Mouse (Mus musculus): Measurements from ENCODE around the gene Cacna1a.

Cacna1a gene

DNA sequence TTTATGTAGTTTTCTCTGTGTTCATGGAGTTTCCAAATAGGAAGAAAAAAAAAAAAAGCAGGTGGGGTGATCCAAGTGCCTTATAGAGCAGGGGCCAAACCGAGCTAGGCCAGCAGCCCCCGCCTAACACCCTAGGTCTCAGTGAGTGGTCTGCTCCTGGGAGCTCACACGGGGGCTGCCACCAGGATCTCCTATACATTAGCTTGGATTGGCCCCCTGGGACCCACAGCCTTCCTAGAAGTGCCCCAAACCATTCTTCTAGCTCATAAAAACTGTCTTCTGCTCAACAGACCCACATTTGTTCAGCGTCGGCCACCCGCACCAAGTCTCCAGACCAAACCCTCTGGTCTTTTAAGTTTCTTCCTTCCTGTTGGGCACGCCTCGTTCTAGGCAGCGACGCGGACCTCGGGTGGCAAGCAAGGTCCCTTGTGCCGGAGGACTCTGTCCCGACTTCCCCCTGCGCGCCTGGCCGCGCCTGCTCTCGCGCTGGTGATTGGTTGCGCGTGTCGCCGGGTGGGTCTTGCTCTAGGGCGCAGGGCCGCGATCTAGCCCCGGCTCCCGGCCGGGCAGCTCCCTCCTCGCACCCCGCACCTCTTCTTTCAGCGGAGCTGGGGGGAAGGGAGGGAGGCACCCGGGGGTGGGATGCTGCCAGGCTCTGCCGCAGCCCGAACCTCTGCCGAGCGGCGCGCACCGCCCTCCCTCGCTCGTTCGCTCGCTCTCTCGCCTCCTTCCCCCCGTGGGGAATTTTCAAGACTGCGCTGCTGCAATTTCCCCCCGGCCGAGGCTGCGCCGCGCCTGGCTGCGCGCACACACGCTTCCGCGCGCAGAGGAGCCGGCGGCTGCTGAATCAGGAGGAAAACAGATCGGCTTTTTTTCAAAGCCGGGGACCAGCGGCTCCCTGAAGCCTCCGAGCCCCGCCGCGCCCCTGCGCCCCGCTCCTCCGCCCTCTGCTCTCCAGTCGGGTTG, 25.9 kb downstream of the Cacna1a start:
- peak; percentile 61 for DNase-seq

DNA sequence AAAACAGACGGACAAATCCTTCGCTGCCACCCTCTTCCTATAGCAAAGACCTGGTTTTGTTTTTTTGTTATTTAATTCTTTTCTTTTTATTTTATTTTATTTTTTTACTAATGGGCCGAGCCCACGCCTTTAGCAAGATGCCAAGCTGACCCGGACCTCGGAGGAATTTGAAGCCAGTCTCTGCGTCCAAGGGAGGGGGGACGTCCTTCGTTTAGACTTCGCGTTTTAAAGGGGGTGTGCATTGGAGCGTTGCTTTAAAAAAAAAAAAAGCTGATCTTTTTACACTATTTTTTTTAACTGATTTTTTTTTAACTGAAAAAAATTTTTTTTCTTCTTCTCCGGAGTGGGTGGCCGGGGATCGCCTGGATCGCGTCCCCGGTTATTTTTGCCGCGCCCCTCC, 26.7 kb downstream of the Cacna1a start:
- no peak for DNase-seq

DNA sequence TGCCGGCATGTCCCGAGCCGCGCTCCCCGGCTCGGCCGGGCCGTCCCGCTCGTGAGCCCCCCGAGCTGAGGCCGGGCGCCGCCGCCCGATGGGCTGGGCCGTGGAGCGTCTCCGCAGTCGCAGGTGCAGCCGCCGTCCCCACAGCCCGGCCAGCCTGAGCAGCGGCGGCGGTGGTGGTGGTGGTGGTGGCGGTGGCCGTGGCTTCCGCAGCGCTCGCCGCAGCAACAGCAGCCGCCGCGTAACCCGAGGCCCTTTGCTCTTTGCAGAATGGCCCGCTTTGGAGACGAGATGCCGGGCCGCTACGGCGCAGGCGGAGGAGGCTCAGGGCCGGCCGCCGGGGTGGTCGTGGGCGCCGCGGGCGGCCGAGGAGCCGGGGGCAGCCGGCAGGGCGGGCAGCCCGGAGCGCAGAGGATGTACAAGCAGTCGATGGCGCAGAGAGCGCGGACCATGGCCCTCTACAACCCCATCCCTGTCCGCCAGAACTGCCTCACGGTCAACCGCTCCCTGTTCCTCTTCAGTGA, 27.2 kb downstream of the Cacna1a start:
- DNase-seq = peak; percentile 46

DNA sequence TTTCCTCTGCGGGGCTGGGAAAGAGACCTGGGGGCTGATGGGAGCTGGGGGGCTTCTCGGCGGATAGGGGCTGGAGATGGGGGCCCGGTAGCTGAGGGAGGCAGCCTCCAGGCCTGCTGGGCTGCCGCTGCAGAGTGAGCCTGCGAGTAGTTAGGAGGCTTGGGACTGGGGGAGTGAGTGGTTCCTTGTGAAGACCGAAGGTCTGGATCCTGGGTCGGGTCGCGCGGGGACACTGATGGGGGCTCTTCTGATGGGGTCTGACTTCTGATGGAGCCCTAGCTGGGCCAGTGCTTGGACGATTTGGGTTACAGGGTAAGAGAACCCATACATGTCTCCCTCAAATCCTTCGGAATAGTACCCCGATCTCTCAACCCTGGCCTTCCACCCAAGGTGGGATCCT, 27.8 kb downstream of the Cacna1a start:
- peak; percentile 6 for DNase-seq

DNA sequence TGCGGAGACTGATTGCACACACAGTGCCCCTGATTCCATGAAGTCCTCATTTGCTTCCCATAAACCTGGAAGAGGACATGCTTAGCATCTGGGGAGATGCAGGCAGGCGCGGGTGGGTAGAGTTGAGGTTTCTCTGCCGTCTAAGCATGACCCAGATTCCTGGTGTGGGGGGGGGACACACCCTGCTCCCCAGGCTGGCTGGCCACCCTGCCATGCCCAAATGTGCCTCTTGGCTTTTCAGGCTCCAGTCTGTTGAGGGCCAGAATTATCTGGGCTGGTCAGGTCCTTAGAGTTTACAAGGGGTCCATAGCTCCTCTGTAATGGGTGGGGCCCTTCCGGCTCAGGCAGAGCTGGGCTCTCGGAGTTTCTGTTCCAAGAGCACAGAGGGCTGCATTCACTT, 28.7 kb downstream of the Cacna1a start:
- DNase-seq = no peak

DNA sequence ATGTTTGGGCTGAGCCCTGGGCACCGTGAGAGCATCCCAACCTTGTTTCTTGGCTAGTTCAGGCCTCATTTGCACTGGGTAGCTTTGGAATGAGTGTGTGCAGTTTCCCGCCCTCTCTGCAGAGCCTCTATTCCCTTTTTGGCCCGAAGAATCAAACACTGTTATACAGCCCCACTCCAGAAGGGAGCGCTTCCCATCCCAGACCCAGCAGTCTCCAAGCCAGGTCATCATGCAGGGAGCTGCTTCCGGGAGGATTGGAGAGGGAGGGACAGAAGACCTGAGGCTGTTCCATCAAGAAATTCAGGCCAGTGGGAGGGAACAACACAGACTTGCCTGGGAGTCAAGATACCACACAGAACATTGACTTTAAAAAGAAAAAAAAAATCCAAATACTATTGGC, 29.6 kb downstream of the Cacna1a start:
- DNase-seq = no peak

DNA sequence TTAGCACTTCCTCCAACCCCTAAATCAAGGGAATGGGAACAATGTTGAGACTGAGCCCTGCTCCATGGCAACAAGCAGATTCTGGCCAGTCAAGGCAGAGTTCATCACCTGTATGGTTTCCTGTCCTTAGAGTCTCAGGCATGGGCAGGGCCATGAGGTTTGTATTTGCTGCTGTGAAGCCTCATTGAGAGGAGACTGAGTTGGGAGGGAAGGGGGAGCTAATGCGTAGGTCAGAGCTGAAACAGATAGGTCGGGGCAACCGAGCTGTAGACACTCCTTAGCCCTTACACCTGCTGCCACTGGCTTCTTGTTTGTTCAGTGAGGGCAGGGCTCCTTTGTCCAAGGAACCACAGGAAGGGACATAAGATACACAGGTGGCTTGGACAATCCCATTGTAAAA, 36.2 kb downstream of the Cacna1a start:
- DNase-seq = no peak

DNA sequence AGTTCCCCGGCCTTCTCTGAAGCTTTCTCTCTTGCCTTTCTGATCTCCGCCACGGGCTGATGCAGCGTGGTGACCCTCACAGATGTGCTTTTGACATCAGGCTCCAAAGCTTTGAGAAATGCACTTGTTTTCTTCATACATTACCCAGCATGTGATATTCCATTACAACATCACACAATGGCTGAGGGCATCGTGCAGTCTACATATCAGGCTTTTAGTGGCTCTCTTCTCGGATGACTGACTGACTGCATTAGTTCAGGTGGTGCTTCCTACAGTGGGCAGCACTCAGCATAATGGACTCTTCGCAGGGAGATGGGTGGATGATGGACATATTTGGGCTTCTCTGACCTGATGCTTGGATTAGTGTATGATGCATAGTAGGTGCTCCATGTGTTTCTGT, 37.8 kb downstream of the Cacna1a start:
- DNase-seq = no peak

DNA sequence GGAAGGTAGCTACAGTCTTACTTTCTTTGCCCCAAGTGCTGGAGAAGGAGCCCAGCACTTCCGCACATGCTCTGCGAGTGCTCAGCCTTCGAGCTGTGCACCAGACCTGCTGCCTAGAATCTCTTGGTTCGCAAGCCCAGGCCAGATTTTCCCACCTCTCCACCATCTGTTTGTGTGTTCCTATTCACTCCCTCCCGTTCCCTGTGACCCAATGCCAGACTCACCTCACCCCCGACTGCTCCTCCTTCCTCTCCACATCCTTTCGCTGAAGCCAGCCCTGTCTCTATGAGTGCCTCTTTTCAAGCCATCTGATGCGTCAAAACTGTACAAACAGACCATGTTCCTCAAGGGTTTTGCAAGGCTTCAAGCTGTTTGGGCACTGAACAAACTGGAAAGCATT, 38.3 kb downstream of the Cacna1a start:
- no peak for DNase-seq

DNA sequence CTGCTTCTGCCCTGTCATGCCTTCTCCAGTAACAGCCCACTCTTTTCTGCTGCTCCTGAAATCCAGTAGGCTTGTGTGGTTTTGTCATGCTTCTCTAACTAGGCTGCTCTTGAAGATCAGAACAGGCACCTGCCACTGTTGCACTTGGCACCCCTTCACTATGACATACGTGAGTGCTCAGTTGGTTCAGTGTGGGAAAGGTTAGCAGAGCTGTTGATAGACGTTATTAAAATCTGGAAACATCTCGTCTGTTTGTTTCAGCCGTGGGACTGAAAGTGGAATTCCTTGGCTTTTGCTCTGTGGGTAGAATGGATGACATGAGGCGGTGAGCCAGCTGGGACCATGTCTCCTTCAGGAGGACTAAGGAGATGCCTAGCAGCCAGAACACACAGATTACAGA, 39.8 kb downstream of the Cacna1a start:
- DNase-seq = no peak

DNA sequence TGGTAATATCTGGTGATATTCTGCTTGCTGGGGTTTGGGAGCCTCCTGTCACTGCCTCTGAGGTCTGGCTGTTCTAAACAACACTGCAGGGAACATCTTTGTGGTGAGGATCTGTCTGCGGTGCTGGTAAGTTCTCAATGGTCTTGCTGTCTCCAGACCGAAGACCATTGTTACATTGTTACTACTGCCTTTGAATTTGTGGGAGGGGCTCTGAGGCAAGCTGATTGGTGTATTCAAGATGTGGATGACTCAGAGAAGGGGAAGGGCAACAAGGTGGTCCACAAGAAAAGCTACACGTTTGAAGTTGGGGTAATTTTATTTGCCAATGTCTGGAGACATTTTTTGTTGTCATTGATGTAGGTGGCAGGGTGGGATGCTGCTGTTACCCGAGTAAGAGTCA, 40.8 kb downstream of the Cacna1a start:
- DNase-seq = no peak

DNA sequence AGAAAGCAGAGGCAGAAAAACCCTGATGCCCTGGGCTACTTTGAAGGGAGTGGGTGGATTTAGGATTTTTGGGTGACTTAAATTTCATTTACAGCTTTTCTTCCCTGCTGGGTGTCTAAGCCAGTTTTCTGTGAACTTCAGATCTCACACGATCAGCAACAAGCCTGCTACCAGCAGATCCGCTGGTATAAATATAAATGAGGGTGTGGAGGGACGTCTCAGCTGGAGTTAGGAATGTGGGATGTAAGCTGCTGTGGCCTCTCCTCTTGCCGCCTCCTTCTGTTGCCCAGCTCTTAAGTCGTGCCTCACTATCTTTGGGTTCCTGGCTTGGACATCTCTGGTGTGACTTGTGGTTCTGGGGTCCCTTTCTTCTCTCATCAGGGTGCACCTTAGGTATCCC, 41.3 kb downstream of the Cacna1a start:
- DNase-seq = no peak

DNA sequence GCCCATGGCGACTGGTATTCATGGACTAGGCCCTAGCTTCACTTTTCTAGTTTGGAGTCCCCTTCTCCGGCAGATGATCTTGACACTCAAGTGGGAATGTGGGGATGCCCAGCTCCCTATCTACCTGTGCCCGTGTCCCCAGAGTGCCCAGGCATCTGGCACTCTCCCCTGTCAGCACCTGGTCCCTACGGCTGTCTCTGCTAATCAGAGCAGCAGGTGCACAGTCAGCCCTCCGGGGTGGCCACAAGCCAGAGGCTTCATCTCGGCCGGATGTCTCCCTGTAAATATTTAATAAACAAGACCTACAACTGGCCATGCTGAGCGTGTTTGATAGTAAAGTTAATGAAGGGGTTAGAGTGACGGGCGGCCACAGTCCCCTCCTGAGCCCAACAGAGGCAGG, 47.1 kb downstream of the Cacna1a start:
- DNase-seq = peak; percentile 10

DNA sequence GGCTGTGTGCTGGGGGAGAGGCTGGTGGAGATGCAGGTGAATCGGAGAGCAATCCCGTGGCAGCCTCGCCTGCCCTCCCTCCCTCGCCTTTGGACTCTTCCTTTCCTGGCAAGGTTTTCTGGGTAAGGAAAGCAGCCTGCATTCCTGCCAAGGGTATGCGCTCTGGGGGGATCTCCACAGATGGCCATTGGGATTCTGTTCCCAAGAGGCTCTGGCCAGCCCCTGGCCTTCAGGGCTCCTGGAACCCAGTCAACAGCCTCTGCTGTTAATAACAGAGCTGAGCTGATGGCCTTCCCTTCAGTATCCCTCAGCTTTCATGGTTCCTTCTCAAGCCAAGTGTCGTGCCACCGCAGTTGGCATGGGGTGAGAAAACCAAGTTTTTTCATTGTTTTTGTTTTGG, 51.6 kb downstream of the Cacna1a start:
- no peak for DNase-seq

DNA sequence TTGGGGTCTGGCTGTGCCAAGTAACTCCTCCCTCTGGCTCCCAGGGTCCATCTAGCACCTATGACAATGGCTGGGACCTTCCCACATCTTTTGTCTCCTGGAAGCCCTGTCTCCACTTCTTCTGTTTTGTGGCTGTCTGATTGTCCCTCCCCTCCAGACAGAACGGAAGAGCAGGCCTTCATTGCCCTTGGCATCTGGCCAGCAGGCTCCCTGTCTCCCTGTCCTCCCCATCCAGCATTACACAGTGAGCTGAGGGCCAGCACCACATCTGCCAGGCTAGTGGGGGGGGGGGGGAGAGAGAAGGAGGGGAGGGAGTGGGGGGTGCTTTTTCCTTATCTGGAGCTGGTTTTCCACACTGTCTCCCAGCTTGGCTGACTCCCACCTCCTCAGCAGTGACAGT, 53.8 kb downstream of the Cacna1a start:
- peak; percentile 49 for DNase-seq

DNA sequence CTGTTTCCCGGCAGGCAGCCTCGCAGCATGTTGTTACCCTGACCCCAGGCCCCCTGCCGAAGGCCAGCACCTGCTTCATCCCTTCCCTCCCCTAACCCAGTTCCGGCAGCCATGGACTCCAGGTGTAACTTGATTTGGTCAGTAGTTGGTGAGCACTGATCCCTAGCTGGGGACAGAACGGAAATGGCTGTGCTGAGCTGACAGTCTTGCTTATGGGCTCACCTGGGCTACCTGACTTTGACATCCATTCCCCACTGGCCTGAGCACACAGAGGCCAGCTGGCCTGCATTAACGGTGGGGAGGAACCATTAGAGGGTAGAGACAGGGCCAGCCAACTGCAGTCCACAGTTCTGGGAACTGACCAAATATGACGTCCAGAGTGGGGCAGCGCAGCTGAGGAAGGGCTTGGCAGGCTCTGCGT, 58.3 kb downstream of the Cacna1a start:
- no peak for DNase-seq

DNA sequence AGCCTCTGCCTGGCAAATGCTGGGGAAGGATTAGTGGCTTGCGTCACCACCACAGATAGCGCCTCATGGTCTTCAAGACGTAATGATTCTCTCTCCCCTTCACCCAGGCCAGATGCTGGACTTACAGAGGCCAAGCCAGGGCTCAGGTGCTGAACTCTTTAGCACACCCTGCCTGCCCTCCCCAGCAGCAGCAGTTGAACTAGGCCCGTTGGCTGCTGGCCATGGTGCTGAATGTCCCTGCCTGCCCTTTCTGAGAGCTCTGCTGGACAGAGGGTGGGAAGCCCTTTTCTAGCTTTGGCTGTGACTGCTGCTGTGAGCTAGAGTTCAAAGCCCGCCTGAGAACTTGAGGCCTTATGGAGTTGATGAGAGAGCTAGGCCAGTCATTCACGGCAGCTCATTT, 66.3 kb downstream of the Cacna1a start:
- peak; percentile 89 for DNase-seq

DNA sequence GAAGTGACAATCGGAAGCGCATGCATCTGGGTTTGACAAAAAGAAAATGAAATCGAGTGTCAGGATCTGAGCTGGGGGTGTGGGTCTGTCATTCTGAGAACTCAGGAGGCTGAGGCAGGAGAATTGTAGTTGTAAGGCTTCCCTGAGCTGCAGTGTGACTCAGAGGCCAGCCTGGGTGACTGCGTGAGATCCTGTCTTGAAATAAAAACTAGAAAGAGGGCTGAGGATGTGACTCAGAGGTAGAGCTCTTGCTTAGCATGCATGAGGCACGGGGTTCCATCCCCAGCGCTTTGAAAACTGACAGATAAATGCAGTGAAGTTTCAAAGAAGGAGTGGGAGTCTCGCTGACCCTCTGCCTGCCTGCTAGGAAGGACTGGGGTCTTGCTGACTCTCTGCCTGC, 70.6 kb downstream of the Cacna1a start:
- no peak for DNase-seq

DNA sequence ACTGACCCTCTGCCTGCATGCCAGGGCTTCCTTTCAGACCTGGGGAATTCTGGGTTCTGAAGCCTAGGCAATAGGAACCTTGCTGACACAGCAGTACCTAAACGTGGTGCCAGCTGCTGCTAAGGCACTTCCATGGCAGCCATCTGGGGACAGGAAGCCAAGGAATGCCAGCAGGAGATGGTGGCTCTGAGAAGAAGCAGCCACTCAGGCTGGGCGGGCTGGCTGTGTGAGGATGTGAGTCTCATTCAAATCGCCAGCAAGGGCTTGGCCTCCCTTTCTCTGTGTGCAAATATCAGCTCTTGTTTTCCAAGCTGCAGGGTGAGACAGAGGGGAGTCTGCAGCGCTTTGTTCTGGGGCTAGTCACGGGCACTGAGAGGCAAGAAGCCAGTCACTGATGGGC, 71.0 kb downstream of the Cacna1a start:
- no peak for DNase-seq

DNA sequence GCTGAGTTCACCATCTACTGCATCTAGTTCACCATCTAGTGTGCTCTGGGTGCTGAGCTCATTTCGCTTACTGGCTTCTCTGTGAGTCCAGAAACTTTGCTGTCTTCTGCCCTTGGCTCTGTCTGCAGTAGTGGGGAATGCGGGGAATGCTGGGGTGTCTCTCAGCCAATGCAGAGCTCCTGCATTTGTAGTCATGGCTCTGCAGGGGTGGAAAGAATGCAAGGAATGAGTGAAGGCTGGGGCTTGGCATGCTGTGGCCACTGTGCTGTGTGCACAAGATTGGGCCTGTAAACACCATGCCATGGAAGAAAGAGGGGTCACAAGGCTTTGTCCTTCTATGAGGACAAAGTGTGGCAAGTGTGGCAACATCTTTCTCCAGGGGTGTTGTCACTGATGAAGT, 72.5 kb downstream of the Cacna1a start:
- no peak for DNase-seq

DNA sequence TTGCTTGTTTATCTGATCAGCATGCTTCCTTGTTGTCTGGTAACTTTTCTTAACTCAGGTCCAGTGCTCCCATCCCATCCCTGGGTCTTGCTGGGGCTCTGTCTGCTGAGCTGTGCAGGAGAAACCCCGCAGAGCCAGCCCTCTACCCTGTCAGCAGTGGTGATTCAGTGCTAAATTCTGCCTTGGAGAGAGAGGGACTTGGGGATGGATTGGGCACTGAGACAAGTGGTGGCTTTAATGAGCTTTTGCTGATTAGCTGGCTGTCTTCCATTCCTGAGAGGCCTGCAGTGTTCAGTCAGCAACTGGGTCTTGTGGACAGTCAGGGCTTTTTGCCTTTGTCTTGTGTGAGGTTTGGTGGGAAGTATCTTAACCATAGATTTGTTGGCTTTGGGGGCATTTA, 78.7 kb downstream of the Cacna1a start:
- no peak for DNase-seq

DNA sequence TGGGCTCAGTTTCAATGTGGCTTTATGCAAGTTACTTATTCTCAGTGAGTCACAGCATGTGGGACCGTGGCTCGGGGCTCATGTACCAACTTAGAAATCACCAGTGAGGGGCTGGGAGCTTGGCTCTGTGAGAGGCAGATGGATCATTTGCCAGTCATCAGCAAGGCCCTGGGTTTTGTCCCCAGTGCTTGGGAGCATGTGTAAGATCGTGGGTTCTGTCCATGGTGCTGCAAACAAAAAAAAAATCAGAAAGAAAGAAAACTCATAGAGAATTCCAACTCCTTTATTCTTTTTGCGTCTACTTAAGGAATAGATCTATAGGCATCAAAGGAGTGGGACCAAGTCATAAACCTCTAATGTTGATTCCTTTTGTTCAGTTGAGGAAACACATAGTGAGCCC, 80.8 kb downstream of the Cacna1a start:
- DNase-seq = no peak

DNA sequence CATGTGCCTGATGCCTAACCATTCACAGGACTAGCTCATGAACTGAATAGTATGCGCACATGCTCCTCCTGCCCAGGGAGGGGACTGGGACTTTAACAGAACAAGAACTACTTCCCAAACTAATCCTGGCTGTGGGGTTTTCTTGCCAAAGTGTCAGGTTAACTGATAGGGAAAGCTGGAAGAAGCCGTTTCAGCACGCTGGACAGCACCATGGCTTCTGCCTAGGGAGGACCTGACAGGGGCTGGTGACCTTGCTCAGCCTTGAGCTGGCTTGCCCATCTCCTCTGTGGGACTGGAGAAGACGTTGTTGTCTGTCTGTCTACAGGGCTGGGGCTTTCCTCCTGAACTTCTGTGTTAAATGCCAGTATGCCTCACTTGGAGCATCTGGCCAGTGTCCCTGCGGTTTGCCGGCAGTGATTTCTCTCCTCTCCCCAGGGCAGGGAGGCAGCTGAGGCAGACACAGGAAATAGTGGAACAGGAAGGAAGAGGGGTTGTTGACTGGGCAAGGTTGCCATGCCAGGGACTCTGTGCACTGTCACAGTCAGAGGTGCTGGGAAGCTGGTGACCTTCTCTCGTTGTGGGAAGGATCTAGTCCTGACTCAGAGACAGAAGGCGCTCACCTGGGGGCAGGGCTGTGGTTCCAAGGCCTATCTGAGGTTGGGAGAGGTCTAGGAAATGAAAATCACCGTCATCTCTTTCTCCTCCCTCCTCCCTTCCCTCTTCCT, 83.2 kb downstream of the Cacna1a start:
- peak; percentile 89 for DNase-seq

DNA sequence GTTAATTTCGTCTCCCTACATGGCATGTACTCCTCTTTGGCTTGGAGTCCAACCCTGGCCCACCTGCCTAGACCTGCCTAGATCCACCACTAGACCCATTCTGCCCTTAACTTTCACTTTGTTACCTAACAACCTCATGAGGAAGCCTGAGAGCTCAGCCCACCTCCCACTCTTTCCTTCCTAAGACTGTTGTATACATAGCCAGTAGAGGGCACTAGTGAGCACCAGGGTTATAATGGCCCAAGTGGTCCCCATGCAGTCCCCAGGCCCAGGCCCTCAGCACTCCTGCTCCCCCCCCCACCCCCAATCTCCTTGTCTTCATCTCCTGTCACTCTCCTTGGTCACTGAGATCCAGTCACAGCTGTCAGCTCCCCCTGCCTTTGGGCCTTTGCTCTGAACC, 86.2 kb downstream of the Cacna1a start:
- DNase-seq = no peak
